Mouse (Mus musculus): Measurements from ENCODE around the gene Zfp575. TPM values are rescaled to one million over a fixed set of nuclear protein-coding genes. Genes with fewer than 3 reads are reported as not detected.
A peak's percentile ranks its signal among the peaks of the same experiment; 100 is the strongest.

Zfp575 gene
- total RNA-seq, 2 experiments from 2014 or later = 4.7 to 5.7 TPM

DNA sequence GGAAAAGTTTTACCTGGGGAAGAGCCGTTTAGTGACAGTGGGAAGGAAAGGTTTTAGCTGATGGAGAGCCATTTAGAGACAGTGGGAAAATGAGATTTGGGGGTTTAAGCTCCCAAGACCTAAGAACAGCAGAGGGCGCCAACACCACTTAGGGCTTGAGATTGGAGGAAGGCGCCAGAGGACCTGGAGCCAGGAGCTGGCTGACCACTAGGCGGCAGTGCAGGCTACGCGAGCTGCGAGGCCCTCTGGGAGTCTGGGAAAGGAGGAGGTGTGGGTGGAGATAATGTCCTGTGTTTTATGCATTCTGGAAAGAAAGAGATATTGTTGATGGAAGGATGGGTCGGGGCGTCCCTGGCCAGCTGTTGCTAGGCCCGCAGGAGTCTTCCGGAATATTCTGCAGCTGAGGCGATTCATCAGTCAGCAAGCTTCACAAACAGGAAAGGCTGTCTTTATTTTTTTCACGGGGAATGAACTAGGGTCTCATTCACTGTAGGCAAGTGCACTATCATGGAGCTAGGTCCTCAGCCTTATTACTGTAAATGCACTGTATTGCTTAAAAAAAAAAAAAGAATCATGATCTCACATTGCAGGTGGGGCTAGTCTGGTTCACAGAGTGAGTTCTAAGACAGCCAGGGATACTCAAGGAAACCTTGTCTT lies 13.6 kb upstream of the Zfp575 start:
- DNase-seq = peak; percentile 96

DNA sequence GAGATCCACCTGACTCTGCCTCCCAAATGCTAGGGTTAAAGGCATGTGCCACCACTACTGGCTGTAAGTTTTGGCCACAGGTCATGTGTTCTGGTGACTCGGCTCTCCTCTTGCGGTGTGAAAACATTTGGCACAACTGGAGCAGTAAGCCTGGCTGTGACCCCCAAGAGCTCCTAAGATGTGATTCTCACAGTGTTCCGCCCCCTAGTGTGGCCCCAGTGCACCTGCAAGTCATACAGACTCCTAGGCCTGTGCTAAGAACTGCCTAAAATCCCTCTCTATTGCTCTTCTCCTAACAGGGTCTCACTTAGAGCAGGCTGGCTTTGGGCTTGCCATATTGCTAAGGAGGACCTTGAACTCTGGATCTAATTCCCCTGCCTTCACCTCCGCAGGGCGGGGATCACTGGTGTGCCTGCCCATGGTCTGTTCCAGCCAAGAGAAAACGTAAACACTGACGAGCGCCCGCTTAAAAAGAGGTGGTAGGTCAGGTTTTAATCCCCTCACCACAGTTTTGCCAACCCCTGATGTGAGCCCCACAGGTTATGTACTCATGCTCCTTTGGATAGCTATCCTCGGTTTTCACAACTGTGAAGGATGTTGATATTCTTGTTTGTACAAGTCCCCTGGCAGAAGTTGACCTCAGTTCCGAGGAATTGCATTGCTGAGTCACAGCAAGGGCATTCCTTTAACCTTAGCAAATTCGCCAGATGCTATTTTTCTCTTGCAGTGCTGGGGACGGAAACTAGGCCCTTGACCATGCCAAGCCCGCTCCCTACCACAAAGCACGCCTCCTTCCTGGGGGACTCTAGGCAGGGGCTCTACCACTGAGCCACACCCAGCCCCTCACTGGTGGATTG lies 12.0 kb upstream of the Zfp575 start:
- no peak for DNase-seq

DNA sequence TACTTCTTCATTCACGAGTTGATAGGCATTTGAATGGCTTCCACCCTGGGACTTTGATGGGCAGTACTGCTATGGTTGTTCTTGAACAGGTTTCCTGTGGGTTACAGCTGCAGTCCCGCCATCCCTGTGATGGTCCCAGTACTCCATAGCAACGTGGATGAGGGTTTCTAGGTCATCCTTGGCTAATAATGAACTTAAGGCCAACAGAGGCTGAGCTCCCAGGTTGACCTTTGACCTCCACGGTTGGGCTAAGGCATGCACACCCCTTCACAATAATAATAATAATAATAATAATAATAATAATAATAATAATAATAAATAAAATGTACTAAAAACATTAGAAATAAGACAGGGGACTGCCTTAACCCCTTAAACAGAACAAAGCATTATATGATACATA lies 10.7 kb upstream of the Zfp575 start:
- no peak for DNase-seq

GRCm38 (mm10) chr7:24595464-24595863 lies 8.0 kb upstream of the Zfp575 start:
- no peak for DNase-seq

- no peak for DNase-seq
These were observed 6.9 kb upstream of the Zfp575 start for GRCm38 (mm10) chr7:24594309-24594803.

DNA sequence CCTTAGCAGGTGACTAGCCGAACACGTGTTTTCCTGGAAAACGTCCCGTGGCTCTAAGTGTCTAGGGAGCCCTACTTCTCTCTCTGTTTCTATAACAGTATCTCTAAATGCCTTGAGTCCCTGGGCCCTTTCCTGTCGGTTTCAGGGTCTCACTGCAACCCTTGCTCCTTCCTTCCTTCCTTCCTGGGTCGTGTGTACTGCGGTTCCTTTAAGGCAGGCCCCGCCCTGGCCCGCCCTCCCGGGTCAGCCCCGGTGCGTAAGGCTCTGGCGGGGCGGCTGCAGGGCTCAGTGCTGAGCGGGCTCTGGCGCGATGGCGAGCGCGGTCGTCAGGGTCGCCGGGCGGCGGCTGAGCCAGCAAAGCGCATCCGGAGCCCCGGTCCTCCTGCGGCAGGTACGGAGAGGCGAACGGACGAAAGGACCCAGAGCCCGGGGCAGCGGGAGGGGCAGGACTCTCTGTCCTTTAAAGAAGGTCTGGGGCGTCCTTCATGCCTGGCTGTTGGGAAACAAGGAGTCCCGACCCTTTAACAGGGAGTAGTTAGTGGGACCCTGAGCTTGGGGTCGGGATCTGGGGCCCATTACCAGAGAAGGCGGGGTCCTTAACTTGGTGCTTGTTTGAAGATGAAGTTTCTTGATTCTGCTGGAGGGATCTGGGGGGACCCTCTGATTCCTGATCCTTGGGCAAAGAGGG lies 6.3 kb upstream of the Zfp575 start:
- DNase-seq = peak; percentile 54 to 69

GRCm38 (mm10) chr7:24592781-24593180 lies 5.3 kb upstream of the Zfp575 start:
- no peak for DNase-seq

DNA sequence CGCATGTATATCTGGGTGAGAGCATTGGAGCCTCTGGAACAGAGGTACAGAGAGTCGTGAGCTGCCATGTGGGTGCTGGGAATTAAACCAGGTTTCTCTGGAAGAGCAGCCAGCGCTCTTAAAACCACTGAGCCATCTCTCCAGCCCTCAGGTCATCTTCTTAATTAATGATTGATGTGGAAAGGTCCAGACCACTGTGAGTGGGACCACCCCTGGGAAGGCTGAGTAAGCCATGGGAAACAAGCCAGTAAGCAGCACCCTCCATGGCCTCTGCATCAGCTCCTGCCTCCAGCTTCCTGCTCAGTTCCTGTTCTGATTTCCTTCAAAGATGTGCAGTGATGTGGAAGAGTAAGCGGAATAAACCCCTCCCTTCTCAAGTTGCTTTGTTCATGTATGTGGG lies 4.7 kb upstream of the Zfp575 start:
- no peak for DNase-seq

- DNase-seq = no peak
These were observed 4.3 kb upstream of the Zfp575 start for GRCm38 (mm10) chr7:24591735-24592134.

- no peak for DNase-seq
These were observed 895 bp upstream of the Zfp575 start for GRCm38 (mm10) chr7:24588336-24588735.

GRCm38 (mm10) chr7:24586828-24587227 lies 613 bp downstream of the Zfp575 start:
- no peak for DNase-seq

DNA sequence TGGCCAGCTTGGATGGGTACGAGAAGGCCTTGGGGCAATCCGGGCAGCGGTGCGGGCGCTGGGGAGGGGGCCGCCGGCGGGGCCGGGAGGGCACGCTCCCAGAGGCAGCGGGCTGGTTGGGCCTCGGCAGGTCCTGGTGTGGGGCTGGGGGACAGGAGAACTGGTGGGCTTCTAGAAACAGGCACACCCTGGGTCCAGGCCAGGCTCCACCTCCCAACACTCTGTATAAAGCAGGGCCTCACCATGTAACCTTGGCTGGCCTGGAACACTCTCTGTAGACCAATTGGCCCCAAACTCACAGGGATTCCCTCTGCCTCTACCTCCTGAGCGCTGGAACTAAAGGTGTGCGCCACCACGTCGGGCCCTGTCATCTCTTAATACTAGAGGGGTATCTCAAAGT lies 1.4 kb downstream of the Zfp575 start:
- no peak for DNase-seq

GRCm38 (mm10) chr7:24584876-24585275 lies 2.6 kb downstream of the Zfp575 start:
- DNase-seq = no peak

GRCm38 (mm10) chr7:24577811-24578210 lies 9.6 kb downstream of the Zfp575 start:
- DNase-seq = no peak

DNA sequence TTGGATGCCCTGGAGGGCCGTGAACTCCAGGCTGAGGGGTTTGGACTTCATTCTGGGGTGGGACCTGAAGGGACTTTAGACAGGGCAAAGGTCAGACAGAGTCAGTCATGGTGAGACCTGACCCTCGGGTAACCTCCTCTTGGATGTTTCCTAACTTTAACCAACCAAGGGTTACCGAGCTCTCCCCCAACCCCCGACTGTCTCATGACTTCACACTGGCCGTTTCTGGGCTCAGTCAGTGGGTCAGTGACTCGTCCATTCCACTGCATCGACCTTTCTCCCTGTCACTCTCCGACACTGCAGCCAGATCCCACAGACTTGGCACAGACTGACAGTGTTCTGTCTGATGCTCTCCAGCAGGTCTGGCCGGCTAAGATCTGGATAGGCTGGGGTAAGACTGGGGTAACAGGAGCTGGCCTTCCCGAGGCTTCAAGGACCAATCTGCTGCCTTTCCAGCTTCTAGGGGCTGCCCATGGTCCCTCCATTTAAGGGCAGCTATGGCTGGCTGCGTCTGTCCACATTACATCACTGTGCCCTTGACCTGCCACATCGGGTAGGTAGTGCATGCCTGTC lies 13.1 kb downstream of the Zfp575 start:
- DNase-seq = no peak

GRCm38 (mm10) chr7:24572455-24572854 lies 15.0 kb downstream of the Zfp575 start:
- DNase-seq = no peak

GRCm38 (mm10) chr7:24571071-24571470 lies 16.4 kb downstream of the Zfp575 start:
- no peak for DNase-seq

GRCm38 (mm10) chr7:24568512-24568911 lies 18.9 kb downstream of the Zfp575 start:
- no peak for DNase-seq

GRCm38 (mm10) chr7:24566206-24566605 lies 21.2 kb downstream of the Zfp575 start:
- DNase-seq = no peak

GRCm38 (mm10) chr7:24565627-24566026 lies 21.8 kb downstream of the Zfp575 start:
- no peak for DNase-seq

DNA sequence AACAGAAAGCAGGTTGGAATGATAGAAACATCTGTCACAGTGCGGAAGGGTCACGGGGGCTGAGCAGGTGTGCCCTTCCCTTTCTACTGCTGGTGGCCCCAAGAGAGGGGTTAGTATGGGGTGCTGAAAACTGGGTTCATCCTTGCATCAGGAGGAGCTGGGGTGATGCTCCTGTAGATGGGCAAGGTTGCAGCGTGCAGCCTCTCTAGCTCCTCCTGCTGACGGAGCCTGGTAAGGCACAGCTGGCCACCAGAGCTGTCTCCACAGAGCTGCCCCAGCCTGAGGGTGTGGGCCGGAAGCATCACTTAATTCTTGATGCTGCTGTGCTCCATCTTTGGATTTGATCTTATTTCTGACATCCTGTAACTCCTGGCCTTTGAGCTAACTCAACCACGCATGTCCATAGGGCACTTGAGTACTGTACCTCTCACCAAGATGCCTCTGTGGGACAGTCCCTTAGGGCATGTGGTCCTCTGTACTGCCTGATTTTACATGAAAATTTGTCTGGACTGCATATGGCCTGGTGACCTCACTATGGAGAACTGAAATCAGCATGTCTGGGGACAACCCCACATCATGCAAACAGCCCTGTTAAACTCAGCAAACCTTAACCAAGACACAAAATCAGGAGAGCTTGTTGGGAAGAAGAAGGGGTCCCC lies 22.7 kb downstream of the Zfp575 start:
- DNase-seq = peak; percentile 55 to 58

DNA sequence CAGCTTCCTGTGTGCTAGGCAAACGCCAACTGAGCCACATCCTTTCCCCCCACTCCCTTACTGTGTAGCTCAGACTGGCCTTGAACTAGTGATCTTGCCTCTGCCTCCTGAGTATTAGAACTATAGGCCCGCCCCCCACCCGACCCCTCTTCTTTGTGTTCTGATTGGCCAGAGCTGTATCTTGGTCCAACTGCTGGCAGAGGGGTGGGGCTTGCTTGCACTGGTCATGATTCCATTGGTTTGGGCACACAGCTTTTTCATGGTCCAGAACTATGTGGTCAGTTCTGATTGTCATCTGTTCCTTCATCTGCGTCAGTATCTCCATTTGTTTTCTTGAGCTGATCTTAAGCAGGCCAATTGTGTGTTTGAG lies 23.6 kb downstream of the Zfp575 start:
- DNase-seq = no peak

Measured in layer of hippocampus, postnatal 36 days (tissue).